Mouse (Mus musculus) right cerebral cortex, adult 18-20 months (tissue): ENCODE measurements around the gene Naalad2.
A peak's percentile ranks its signal among the peaks of the same experiment; 100 is the strongest.
"Not testable (repeated sequence)": the region's sequence is repeated elsewhere in the genome, so short reads cannot be mapped to it uniquely, and the experiment has no call there.

Experiments
- DNase-seq: peaks from one replicate; pipeline ENCODE4 v3.0.0; 2022; ENCODE audit warnings: mixed read lengths

The Naalad2 gene

GRCm38 (mm10) chr9:18402895-18403294, at the start of gene Naalad2:
Gene Naalad2 (minus strand): TSS chr9:18402995.
- DNase-seq, result not testable (repeated sequence)

GRCm38 (mm10) chr9:18431687-18432086, 28.9 kb upstream of the Naalad2 start:
- no peak for DNase-seq

GRCm38 (mm10) chr9:18430354-18430753, 27.6 kb upstream of the Naalad2 start, which contains the start of gene Mbd3l2:
Gene Mbd3l2 (plus strand): TSS chr9:18430654.
- no peak for DNase-seq

GRCm38 (mm10) chr9:18412371-18412770, 9.6 kb upstream of the Naalad2 start:
- DNase-seq, result not testable (repeated sequence)

GRCm38 (mm10) chr9:18404118-18404517, 1.3 kb upstream of the Naalad2 start, which contains the start of gene Ubtfl1:
Gene Ubtfl1 (plus strand): TSS chr9:18404418.
- DNase-seq, result no peak

- no peak for DNase-seq
Observed at GRCm38 (mm10) chr9:18399629-18400028, 3.2 kb downstream of the Naalad2 start.

GRCm38 (mm10) chr9:18385782-18386181, 17.0 kb downstream of the Naalad2 start:
- DNase-seq, result no peak

GRCm38 (mm10) chr9:18373026-18373425, 29.8 kb downstream of the Naalad2 start:
- not testable (repeated sequence) for DNase-seq

GRCm38 (mm10) chr9:18319990-18320389, 82.8 kb downstream of the Naalad2 start:
- no peak for DNase-seq

- DNase-seq, result no peak
Observed at GRCm38 (mm10) chr9:18298301-18298700, 104.5 kb downstream of the Naalad2 start.

GRCm38 (mm10) chr9:18293026-18293781, 109.6 kb downstream of the Naalad2 start:
- no peak for DNase-seq

- no peak for DNase-seq
Observed at GRCm38 (mm10) chr9:18292443-18292922, 110.3 kb downstream of the Naalad2 start.

- peak; percentile 96 for DNase-seq
Observed at GRCm38 (mm10) chr9:18291571-18292429, 111.0 kb downstream of the Naalad2 start, which contains the start of gene Chordc1. Gene Chordc1 (plus strand): TSS chr9:18292125.

- not testable (repeated sequence) for DNase-seq
Observed at GRCm38 (mm10) chr9:18278693-18279092, 124.1 kb downstream of the Naalad2 start.

- no peak for DNase-seq
Observed at GRCm38 (mm10) chr9:18277497-18277896, 125.3 kb downstream of the Naalad2 start.

- no peak for DNase-seq
Observed at GRCm38 (mm10) chr9:18276844-18277243, 126.0 kb downstream of the Naalad2 start.

GRCm38 (mm10) chr9:18275901-18276300, 126.9 kb downstream of the Naalad2 start:
- DNase-seq, result no peak
